Mouse (Mus musculus): Measurements from ENCODE around the gene Klc1. TPM values are rescaled to one million over a fixed set of nuclear protein-coding genes. Genes with fewer than 3 reads are reported as not detected.

Klc1 gene
- polyA plus RNA-seq, 1 experiment from 2014 or later = 59.3 TPM

GRCm38 (mm10) chr12:111816967-111817366 lies 58.3 kb downstream of the Klc1 start:
- Histone ChIP-seq H3K4me3 (ENCODE audit: low read depth, low read length) (peak overlapping the region; percentile 79), H3K27ac (ENCODE audit: low read depth, low read length) (peak overlapping the region; percentile 91), H3K36me3 (ENCODE audit: control insufficient read depth, insufficient read depth, low read length) (peaks cover 6% of the 10 kb centered on the region; the same call in 1 of the 2 replicates), H3K4me1 (replicated peaks; ENCODE audit: control insufficient read depth, insufficient read depth, low read length) (peaks cover 65% of the 10 kb centered on the region), H3K4me2 (peak overlapping the region; percentile 71), H3K27me3 (replicated peaks; ENCODE audit: control insufficient read depth, insufficient read depth, low read length) (no peaks in the 10 kb centered on the region), H3K9ac (ENCODE audit: low read depth, low read length) (peak overlapping the region; percentile 85), H3K9me3 (ENCODE audit: control insufficient read depth, low read length) (no peaks in the 10 kb centered on the region)
- ATAC-seq (replicated peaks; ENCODE audit: low FRiP score) (peak; percentile 63), DNase-seq (ENCODE audit: low spot score) (peak; percentile 54)
- 17% methylated on average over 9 of the region's 9 CpGs for WGBS

DNA sequence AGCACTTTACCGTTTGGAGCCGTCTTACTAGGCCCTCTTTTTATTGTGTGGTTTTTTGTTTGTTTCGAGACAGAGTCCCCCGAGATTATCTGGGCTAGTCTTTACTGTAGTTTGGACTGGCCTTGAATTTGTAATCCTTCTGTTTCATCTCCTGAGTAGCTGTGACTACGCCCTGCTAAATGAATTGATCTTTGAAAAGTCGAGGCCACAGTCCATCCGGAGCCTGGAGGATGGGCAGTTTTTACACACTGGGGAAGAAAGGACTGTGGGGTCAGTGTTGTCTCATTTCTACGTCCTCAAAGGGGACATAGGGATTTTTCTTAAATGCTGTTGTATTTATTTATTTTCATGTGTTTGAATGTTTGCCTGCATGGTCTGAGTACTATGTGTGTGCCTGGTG lies 59.3 kb downstream of the Klc1 start:
- H3K9me3 ChIP-seq (ENCODE audit: control insufficient read depth, low read length) = no peaks in the 10 kb centered on the region
- H3K36me3 ChIP-seq (ENCODE audit: control insufficient read depth, insufficient read depth, low read length) = peaks cover 6% of the 10 kb centered on the region; the same call in 1 of the 2 replicates
- DNase-seq (ENCODE audit: low spot score) = no peak
- peaks cover 59% of the 10 kb centered on the region for H3K4me1 ChIP-seq (replicated peaks; ENCODE audit: control insufficient read depth, insufficient read depth, low read length)
- no peak for ATAC-seq (replicated peaks; ENCODE audit: low FRiP score)
- H3K4me3 ChIP-seq (ENCODE audit: low read depth, low read length) = no peak overlapping the region
- 80% methylated on average over 8 of the region's 8 CpGs for WGBS
- peak overlapping the region; percentile 91; the same call in 1 of the 2 replicates for H3K27ac ChIP-seq (ENCODE audit: low read depth, low read length)
- H3K27me3 ChIP-seq (replicated peaks; ENCODE audit: control insufficient read depth, insufficient read depth, low read length) = no peaks in the 10 kb centered on the region
- H3K9ac ChIP-seq (ENCODE audit: low read depth, low read length) = peak overlapping the region; percentile 25; the same call in 1 of the 2 replicates
- H3K4me2 ChIP-seq = peak overlapping the region; percentile 32; the same call in 1 of the 2 replicates

DNA sequence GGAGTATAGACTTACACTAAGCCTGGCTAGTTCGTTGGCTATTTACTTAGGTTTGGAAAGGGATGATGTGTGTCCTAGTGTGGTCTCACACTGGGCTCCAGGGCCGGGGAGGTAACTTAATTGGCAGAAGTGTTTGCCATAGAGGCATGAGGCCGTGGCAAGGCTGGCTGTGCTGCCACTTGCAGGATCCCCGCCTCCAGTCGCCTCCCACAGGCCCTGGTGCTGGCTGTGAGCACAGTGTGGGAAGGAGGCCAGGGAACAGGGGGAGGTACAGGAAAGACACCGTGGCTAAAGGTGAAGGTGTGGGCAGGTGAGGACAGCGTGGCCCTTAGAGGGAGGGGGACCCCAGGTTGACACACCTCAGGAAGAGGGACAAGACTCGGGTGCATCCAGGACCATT lies 61.3 kb downstream of the Klc1 start:
- Histone ChIP-seq H3K27me3 (replicated peaks; ENCODE audit: control insufficient read depth, insufficient read depth, low read length) (no peaks in the 10 kb centered on the region), H3K4me2 (no peak overlapping the region), H3K36me3 (ENCODE audit: control insufficient read depth, insufficient read depth, low read length) (peaks cover 20% of the 10 kb centered on the region), H3K4me3 (ENCODE audit: low read depth, low read length) (no peak overlapping the region), H3K27ac (ENCODE audit: low read depth, low read length) (no peak overlapping the region), H3K4me1 (replicated peaks; ENCODE audit: control insufficient read depth, insufficient read depth, low read length) (peaks cover 57% of the 10 kb centered on the region), H3K9me3 (ENCODE audit: control insufficient read depth, low read length) (no peaks in the 10 kb centered on the region), H3K9ac (ENCODE audit: low read depth, low read length) (no peak overlapping the region)
- 82% methylated on average over 8 of the region's 8 CpGs for WGBS
- no peak for ATAC-seq (replicated peaks; ENCODE audit: low FRiP score)
- DNase-seq (ENCODE audit: low spot score) = no peak

DNA sequence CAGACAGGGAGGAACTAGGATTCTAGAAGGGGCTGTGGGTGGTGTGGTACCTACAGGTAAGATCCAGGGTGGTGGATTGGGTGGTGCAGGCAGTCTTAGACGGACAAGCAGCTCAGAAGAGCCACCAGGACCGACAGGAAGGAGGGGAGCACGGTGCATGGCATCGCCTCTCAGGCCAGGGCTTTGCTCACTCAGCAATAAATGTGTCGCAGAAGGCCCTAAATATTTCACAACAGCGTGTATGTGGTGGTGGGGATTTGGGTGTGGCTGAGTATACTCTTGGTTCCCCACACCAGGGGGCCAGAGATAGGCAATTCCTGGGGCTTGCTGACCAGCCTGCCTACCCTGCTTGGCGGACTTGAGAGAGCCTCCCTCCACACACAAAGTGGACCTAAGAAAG lies 62.1 kb downstream of the Klc1 start:
- Histone ChIP-seq H3K27ac (ENCODE audit: low read depth, low read length) (no peak overlapping the region), H3K36me3 (ENCODE audit: control insufficient read depth, insufficient read depth, low read length) (peaks cover 26% of the 10 kb centered on the region), H3K4me3 (ENCODE audit: low read depth, low read length) (no peak overlapping the region), H3K27me3 (replicated peaks; ENCODE audit: control insufficient read depth, insufficient read depth, low read length) (no peaks in the 10 kb centered on the region), H3K4me1 (replicated peaks; ENCODE audit: control insufficient read depth, insufficient read depth, low read length) (peaks cover 50% of the 10 kb centered on the region), H3K4me2 (no peak overlapping the region), H3K9ac (ENCODE audit: low read depth, low read length) (no peak overlapping the region; the same call in 1 of the 2 replicates), H3K9me3 (ENCODE audit: control insufficient read depth, low read length) (no peaks in the 10 kb centered on the region)
- DNase-seq (ENCODE audit: low spot score) = no peak
- WGBS = 69% methylated on average over 7 of the region's 7 CpGs
- no peak for ATAC-seq (replicated peaks; ENCODE audit: low FRiP score)

- WGBS = 75% methylated on average over 4 of the region's 4 CpGs
- Histone ChIP-seq H3K27me3 (replicated peaks; ENCODE audit: control insufficient read depth, insufficient read depth, low read length) (no peaks in the 10 kb centered on the region), H3K9me3 (ENCODE audit: control insufficient read depth, low read length) (no peaks in the 10 kb centered on the region), H3K36me3 (ENCODE audit: control insufficient read depth, insufficient read depth, low read length) (peaks cover 37% of the 10 kb centered on the region), H3K27ac (ENCODE audit: low read depth, low read length) (no peak overlapping the region), H3K4me3 (ENCODE audit: low read depth, low read length) (no peak overlapping the region), H3K9ac (ENCODE audit: low read depth, low read length) (no peak overlapping the region), H3K4me1 (replicated peaks; ENCODE audit: control insufficient read depth, insufficient read depth, low read length) (peaks cover 38% of the 10 kb centered on the region), H3K4me2 (no peak overlapping the region)
- DNase-seq (ENCODE audit: low spot score) = no peak
- no peak for ATAC-seq (replicated peaks; ENCODE audit: low FRiP score)
These were observed 63.3 kb downstream of the Klc1 start for GRCm38 (mm10) chr12:111821931-111822330.

DNA sequence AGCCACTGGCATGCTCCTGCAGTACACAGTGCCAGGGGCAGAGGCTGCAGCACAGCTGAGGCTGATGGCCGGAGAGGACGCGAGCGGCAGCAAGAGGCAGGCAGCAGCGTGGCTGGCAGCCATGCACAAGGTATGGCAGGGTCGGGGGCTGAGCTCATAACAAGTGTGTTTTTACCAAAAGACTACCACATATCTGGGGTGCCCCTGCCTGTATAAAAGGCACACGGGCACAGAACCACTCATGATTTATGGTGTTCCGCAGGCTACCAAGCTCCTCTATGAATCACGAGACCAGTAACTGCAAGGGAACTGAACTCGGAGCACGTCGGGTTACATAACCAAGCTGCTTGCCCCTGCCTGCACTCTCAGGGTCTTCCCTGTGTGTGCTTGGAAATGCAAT lies 68.9 kb downstream of the Klc1 start:
- 95% methylated on average over 12 of the region's 12 CpGs for WGBS
- peaks cover under 1% of the 10 kb centered on the region for H3K4me1 ChIP-seq (replicated peaks; ENCODE audit: control insufficient read depth, insufficient read depth, low read length)
- H3K9ac ChIP-seq (ENCODE audit: low read depth, low read length) = no peak overlapping the region
- H3K36me3 ChIP-seq (ENCODE audit: control insufficient read depth, insufficient read depth, low read length) = peaks cover 58% of the 10 kb centered on the region
- no peak overlapping the region for H3K27ac ChIP-seq (ENCODE audit: low read depth, low read length)
- no peaks in the 10 kb centered on the region for H3K9me3 ChIP-seq (ENCODE audit: control insufficient read depth, low read length)
- no peak overlapping the region for H3K4me2 ChIP-seq
- DNase-seq (ENCODE audit: low spot score) (no peak), ATAC-seq (replicated peaks; ENCODE audit: low FRiP score) (no peak)
- H3K27me3 ChIP-seq (replicated peaks; ENCODE audit: control insufficient read depth, insufficient read depth, low read length) = no peaks in the 10 kb centered on the region
- H3K4me3 ChIP-seq (ENCODE audit: low read depth, low read length) = no peak overlapping the region

- no peaks in the 10 kb centered on the region for H3K9me3 ChIP-seq (ENCODE audit: control insufficient read depth, low read length)
- DNase-seq (ENCODE audit: low spot score) (no peak), ATAC-seq (replicated peaks; ENCODE audit: low FRiP score) (no peak)
- H3K27me3 ChIP-seq (replicated peaks; ENCODE audit: control insufficient read depth, insufficient read depth, low read length) = no peaks in the 10 kb centered on the region
- WGBS = 95% methylated on average over 5 of the region's 5 CpGs
- H3K4me3 ChIP-seq (ENCODE audit: low read depth, low read length) = no peak overlapping the region
- H3K27ac ChIP-seq (ENCODE audit: low read depth, low read length) = no peak overlapping the region
- peaks cover 53% of the 10 kb centered on the region for H3K36me3 ChIP-seq (ENCODE audit: control insufficient read depth, insufficient read depth, low read length)
- no peak overlapping the region for H3K4me2 ChIP-seq
- H3K4me1 ChIP-seq (replicated peaks; ENCODE audit: control insufficient read depth, insufficient read depth, low read length) = peaks cover 14% of the 10 kb centered on the region
- H3K9ac ChIP-seq (ENCODE audit: low read depth, low read length) = no peak overlapping the region
These were observed 70.8 kb downstream of the Klc1 start for GRCm38 (mm10) chr12:111829447-111829846.

DNA sequence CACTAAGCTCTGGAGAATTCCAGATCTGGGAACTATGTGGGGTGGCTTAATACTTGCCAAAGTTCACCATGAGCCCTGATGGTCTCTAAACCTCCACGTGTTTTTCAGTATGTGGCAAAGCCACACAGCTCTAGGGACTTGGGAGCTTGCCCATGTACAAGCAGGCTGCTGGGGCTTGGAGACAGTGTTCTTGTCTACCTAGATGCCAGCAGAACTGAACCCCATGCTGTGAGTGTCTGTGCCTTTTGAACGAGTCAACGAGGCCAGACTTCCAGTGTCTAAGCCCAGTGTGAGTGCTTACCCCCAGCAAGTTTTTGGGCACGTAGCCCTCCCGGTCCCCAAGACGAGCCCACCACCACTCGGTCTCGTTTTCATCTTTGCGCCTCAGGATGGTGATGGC lies 71.3 kb downstream of the Klc1 start:
- H3K9me3 ChIP-seq (ENCODE audit: control insufficient read depth, low read length) = no peaks in the 10 kb centered on the region
- no peak overlapping the region for H3K4me3 ChIP-seq (ENCODE audit: low read depth, low read length)
- H3K27ac ChIP-seq (ENCODE audit: low read depth, low read length) = no peak overlapping the region
- no peaks in the 10 kb centered on the region for H3K27me3 ChIP-seq (replicated peaks; ENCODE audit: control insufficient read depth, insufficient read depth, low read length)
- no peak for DNase-seq (ENCODE audit: low spot score)
- H3K36me3 ChIP-seq (ENCODE audit: control insufficient read depth, insufficient read depth, low read length) = peaks cover 49% of the 10 kb centered on the region
- WGBS = 88% methylated on average over 9 of the region's 9 CpGs
- H3K4me2 ChIP-seq = no peak overlapping the region
- no peak overlapping the region for H3K9ac ChIP-seq (ENCODE audit: low read depth, low read length)
- peaks cover 14% of the 10 kb centered on the region for H3K4me1 ChIP-seq (replicated peaks; ENCODE audit: control insufficient read depth, insufficient read depth, low read length)
- ATAC-seq (replicated peaks; ENCODE audit: low FRiP score) = no peak

DNA sequence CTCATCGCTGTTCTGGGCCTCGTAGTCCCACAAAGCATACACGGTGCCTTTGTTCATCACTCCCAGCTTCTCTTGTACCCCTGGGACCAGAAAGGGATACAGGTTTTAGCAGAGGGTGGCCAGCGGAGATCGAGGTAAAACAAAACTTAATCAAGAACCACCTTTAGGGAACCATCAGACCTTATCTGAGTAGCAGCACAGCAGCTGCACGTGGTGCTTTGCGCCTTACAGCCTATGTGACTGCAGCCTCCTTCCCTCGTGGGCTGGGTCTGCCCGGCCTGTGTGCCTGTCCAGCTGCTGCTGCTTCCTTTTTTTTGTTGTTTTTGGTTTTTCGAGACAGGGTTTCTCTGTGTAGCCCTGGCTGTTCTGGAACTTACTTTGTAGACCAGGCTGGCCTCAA lies 71.7 kb downstream of the Klc1 start:
- Histone ChIP-seq H3K27me3 (replicated peaks; ENCODE audit: control insufficient read depth, insufficient read depth, low read length) (no peaks in the 10 kb centered on the region), H3K4me1 (replicated peaks; ENCODE audit: control insufficient read depth, insufficient read depth, low read length) (peaks cover 14% of the 10 kb centered on the region), H3K4me2 (no peak overlapping the region), H3K9me3 (ENCODE audit: control insufficient read depth, low read length) (no peaks in the 10 kb centered on the region), H3K9ac (ENCODE audit: low read depth, low read length) (no peak overlapping the region), H3K4me3 (ENCODE audit: low read depth, low read length) (no peak overlapping the region), H3K27ac (ENCODE audit: low read depth, low read length) (no peak overlapping the region), H3K36me3 (ENCODE audit: control insufficient read depth, insufficient read depth, low read length) (peaks cover 45% of the 10 kb centered on the region)
- ATAC-seq (replicated peaks; ENCODE audit: low FRiP score) (peak; percentile 27; the same call in 1 of the 2 replicates), DNase-seq (ENCODE audit: low spot score) (no peak)
- 67% methylated on average over 10 of the region's 10 CpGs for WGBS
